Mouse (Mus musculus): ENCODE results near the gene Eif4b.
A peak's percentile ranks its signal among the peaks of the same experiment; 100 is the strongest.
"Not testable (repeated sequence)": the region's sequence is repeated elsewhere in the genome, so short reads cannot be mapped to it uniquely, and the experiment has no call there.

The Eif4b gene

DNA sequence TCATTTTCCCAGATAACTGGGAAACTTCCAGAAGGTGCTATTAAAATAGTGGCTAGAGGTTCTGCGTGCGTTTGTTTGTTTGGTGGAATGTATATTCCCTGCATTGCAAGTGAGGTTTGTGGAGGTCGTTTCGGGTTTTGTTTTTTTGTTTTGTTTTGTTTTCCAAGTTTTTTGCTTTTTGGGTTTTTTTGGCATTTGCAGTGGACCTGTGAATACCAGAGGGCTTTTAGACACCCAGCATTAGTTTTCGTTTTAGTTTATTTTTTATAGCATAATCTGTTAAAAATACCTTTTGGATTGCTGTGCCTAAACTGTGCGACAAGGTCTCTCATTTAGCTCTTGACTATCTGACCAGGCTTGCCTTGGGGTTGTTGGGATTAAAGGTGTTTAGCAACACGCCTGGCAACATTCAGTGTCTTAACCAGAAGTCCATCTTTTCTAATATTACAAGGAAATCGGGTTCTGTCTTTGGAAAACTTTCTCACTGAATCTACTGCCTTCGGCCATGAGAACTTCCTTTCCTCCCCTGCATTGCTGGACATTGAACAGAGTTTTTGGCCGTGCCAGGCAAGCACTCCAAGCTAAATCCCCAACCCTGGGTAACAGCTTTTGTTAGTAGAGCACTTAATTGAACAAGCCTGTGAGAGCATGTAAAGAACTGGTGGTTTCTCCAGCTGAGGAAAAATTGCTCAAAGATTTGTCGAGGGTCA, 1.5 kb downstream of the Eif4b start:
- peak; percentile 71 for DNase-seq (ENCODE audit: extremely low read depth, low read depth, low spot score)

DNA sequence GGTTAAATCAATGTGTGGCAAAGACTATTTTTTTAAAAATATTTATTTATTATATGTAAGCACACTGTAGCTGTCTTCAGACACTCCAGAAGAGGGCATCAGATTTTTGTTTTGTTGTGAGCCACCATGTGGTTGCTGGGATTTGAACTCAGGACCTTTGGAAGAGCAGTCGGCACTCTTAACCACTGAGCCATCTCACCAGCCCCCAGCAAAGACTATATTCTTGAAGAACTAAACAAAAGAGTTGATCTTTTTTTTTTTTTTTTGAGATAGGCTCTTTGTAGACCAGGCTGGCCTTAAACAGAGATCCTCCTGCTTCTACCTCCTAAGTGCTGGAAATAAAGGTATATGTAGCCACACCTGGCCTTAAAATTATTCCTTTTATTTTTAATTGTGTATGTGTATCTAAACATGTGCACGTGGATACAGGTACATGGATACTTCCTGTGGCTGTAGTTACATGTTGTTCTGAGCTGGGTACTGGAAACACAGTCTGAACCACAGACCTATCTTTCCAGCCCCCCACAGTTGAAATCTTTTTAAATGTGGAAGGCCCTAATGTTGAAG, 3.6 kb downstream of the Eif4b start:
- no peak for DNase-seq (ENCODE audit: extremely low read depth, low read depth, low spot score)

DNA sequence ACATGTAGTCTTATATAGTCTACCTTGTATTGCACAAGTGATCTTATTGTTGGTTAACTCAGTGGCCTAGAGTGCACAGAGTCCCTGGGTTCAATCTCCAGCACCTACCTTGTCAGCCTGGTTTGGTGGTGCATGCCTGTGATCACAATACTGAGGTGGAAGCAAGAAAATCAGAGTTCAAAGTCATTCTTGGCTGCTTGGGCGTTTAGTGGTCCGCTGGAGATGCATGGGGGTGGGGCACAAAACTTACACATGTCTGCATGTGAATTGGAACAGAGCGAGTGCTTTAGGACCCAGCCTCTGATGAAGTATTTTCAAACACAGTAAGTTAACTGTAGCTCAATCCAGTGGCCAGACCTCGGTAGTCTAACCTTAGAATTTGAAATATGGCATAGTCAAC, 5.6 kb downstream of the Eif4b start:
- DNase-seq (ENCODE audit: extremely low read depth, low read depth, low spot score) = no peak

DNA sequence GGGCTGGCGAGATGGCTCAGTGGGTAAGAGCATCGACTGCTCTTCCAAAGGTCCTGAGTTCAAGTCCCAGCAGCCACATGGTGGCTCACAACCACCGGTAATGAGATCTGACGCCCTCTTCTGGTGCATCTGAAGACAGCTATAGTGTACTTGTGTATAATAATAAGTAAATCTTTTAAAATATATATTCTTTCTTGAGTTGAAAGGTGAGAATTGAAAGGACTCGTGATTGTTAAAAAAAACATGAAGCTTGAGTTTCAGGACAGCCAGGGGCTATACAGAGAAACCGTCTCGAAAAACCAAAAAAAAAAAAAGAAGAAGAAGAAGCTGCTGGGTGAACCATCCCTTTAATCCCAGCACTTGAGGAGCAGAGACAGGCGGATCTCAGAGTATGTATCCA, 6.4 kb downstream of the Eif4b start:
- not testable (repeated sequence) for DNase-seq (ENCODE audit: extremely low read depth, low read depth, low spot score)

DNA sequence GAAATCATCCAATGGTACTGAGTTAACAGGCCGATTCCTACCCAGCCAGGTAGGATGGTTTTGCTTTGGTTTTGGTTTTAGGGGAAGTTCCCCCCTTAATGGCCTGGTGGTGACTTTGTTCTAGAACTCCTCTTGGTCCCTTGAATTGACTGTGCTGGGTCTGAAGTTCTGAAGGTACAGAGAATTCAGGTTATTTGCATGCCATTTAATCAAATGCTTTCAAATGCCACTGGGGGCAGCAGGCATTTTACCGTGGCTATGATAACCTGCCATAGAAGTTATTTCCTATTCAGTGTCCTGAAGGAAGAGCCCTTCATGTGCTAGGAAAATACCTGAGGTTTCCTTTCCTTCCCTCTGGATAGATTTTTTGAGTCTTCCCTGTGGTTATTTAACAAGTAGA, 6.9 kb downstream of the Eif4b start:
- DNase-seq (ENCODE audit: extremely low read depth, low read depth, low spot score) = no peak

DNA sequence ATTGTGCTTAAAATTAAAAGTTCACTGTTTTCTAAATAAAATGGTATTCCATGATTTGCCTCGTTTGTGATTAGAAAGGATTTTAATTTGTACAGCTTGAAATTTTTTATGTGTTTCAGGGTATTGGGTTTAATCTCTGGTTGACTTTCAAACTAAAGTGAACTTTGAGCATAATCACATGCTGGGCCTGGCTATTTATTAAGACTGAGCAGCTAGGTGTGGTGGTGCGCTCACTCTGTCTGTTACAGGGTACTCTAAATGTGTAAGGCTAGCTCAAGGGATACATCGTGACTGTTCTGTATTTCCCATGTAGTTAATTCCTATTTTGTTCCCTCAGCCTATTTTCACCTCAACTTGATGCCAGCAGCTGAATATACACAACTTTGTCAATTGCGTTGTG, 8.6 kb downstream of the Eif4b start:
- no peak for DNase-seq (ENCODE audit: extremely low read depth, low read depth, low spot score)

DNA sequence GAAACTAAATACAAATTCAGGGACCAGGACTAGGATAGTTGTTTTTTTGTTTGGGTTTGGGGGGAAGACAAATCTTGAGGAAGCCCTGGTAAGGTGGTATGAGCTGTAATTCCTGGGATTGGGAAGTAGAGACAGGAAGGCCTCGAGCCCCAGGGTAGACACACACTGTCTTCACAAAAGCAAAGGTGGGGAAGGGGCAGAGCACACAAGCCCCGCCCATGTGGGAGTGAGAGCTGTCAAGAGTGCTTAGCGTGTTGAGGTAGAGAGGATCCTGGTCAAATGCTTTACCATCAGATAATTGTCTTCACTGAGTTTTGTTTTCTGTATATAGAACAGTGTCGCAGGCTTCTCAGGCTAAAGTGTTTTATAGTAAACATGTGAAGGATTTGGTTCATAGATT, 9.5 kb downstream of the Eif4b start:
- DNase-seq (ENCODE audit: extremely low read depth, low read depth, low spot score) = no peak

DNA sequence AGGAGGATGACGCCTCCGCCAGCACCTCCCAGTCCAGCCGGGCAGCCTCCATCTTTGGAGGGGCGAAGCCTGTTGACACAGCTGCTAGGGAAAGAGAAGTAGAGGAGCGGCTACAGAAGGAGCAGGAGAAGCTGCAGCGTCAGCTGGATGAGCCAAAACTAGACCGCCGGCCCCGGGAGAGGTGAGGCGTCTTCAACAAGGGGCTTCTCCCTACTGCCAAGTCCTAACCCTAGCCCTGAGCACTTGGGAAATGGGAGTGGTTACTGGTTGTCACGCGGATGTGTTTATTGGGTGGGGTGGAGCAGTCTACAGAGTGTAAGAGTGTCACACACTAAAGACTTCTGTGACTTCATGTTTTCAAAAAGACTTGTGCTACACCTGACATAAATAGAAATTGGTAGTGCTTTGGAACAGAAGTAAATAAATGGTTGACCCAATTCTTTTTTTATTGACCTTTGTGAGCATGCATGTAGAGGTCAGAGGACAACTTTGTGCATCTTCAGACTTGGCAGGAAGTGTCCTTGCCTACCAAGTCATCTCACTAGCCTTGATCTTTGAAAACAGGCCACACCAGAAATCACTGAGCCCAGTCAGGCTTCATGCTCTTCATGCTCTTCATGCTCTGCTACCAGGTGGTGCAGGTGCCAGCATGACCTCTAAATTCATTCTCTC, 16.5 kb downstream of the Eif4b start:
- DNase-seq (ENCODE audit: extremely low read depth, low read depth, low spot score) = no peak

DNA sequence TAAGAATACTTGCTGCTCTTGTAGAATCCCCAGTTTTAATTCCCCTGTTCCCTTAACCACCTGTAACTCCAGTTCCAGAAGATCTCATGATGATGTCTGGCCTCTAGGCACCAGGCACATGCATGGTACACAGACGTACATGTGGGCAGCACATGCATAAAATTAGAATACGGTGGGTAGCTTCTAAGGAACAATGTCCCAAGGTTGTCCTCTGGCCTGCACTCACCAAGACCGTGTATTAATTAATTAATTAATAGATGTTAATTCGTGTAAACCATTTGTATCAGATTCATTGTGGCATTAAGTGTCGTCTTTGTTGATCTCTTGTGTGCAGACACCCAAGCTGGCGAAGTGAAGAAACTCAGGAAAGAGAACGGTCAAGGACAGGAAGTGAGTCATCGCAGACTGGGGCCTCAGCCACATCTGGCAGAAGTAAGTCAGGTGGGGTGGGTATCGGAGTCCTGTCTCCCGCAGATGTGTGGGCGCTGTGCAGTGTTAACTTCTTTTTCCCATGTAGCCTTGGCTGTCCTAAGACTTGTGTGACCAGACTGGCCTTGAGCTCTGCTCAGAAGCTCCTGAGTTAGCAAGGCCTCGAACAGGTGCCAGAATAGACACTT, 17.6 kb downstream of the Eif4b start:
- DNase-seq (ENCODE audit: extremely low read depth, low read depth, low spot score) = no peak

DNA sequence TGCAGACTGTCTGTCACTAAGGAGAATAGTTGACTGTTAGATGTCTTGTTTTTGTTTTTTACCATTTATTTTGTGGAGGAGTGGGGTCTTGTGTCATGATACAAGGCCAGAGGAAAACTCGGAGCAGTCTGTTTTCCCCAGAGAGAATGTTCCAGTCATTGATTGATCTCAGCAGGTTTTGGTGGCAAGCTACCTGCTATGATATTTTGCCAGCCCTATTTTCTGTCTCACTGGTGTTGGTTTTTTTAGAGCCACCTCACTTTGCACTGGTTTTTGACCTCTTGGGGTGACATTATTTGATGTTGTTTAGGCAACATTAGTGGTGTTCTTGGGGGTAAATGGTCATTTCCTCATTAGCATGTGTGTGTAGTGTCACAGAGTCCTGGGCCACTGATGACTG, 18.1 kb downstream of the Eif4b start:
- no peak for DNase-seq (ENCODE audit: extremely low read depth, low read depth, low spot score)

DNA sequence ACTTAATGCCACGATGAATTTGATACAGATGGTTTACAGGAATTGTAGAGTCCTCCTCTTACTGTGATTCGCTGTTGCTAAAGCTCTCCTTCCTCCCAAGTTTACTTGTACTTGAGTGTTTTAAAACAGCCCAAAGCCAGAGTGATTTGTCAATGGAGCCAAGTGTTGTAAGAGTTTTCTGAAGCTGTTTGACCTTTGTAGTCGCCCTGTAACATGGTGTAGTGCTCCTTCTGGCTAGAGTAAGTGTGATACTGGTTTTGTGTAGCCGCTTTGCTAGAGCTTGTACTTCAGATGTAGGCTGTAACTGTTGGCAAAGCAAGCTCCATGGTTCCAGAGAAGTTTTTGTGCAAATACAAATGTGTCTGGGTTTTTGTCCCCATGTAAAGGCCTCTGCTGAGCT, 18.6 kb downstream of the Eif4b start:
- DNase-seq (ENCODE audit: extremely low read depth, low read depth, low spot score) = peak; percentile 71

DNA sequence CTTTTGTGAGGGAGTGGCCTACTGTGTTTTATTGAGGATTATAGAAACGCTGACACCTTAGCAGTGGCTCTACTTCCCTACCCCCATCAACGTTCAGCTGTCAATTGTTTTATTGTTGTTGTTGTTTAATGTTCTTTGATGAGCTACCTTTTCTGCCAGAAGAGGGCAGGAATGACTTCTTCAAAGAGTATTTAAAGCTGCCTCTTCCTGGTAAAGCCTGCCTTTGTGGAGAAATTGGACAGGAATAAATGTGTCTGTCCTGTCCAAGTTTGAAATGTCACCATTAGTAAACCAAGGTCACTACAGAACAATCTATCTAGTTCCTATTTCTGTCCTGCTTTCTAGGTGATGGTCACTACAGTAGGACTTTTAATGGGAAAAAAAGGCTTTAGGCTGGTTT, 20.6 kb downstream of the Eif4b start:
- DNase-seq (ENCODE audit: extremely low read depth, low read depth, low spot score) = no peak

DNA sequence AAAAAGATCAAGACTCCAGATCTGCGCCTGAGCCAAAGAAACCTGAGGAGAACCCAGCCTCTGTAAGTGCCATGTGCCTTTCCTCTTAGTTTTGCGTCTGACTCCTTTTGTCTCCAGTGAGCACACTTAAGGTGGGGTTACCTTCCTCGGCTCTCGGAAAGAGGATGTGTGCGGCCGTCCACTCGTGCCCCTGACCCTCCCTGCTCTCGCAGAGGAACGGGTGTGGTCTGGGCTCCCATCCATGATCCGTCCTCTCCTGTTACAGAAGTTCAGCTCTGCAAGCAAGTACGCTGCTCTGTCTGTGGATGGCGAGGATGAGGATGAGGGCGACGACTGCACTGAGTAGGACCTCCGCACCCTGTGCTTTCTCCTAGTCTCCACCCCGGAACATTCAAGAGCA, 21.4 kb downstream of the Eif4b start:
- no peak for DNase-seq (ENCODE audit: extremely low read depth, low read depth, low spot score)

DNA sequence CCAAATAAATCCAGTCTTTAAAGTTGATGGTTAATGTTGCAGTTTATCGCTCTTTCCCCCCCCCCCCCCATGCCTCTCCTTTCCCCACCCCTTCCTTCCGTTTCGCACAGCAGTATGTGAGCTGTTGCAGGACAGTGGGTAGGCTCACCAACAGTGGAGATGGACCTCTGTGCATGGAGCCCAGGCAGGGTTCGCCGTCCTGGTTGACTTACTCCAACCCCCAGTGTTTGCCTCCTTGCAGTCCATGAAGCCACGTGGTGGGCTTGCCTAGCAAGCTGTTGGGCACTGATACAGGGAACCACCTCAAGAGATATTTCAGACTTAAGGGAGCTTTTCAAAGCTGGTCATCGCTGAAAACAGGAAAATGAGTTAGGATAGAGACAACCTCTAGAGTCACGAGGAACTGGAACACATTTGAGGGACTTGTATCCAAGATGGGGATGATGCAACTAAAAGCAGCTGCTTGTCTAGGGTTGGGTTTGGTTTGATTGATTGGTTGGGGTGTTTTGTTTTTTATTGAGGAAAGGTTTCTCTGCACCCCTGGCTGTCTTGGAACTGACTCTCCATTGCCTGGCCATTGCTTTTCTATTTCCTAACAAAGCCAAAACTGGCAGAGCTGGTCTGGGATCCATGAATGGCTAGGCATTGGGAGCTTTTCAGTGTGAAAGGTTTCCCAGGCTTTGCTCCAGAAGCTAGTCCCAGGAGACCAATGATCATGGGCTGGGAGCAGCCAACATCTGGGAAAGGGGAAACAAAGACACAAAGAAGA, 23.8 kb downstream of the Eif4b start:
- peak; percentile 63 for DNase-seq (ENCODE audit: extremely low read depth, low read depth, low spot score)

DNA sequence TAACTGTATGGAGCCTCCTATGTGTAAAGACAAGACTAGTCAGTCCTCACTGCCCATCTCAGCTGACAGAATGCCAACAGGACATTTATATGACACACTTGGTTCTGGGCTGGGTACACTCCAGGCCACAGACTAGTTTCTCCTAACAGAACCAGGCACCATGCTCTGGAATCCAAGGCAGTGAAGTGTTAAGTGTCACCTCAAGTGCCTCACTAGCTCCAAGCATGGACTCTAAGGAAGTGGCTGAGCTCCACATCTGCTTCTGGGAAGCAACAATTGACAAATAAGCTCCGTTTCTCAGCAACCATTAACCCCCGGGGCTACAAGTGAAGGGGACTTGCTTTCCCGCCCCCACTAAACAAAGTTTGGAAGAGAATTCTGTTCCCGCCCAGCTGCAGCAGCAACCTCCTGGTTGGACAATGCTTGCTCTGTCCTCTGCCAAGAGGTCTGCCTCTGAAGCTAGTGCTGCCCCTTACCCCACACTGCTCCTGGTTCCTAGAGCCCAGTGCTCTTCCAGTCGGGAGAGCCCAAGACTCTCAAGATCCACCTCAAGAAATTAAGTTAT, 24.5 kb downstream of the Eif4b start:
- DNase-seq (ENCODE audit: extremely low read depth, low read depth, low spot score) = no peak

DNA sequence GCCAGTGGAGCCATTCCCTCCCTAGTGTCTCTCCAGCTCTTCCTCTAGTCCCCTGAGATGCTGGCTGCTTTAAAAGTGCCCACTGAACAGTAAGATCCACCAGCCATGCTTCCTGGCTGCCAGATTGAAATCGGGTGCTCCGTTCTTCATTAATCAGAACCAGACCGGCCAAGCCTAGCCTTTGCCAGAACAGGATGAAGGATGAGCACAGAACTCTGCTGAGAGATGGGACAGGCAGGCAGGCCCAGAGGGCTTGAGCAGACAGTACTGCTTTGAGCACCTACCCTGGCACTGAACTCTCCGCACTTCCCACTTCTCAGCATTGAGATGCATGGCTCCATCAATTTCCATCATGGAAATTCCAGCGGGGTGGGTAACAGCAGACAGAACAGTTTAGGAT, 25.7 kb downstream of the Eif4b start:
- DNase-seq (ENCODE audit: extremely low read depth, low read depth, low spot score) = no peak

DNA sequence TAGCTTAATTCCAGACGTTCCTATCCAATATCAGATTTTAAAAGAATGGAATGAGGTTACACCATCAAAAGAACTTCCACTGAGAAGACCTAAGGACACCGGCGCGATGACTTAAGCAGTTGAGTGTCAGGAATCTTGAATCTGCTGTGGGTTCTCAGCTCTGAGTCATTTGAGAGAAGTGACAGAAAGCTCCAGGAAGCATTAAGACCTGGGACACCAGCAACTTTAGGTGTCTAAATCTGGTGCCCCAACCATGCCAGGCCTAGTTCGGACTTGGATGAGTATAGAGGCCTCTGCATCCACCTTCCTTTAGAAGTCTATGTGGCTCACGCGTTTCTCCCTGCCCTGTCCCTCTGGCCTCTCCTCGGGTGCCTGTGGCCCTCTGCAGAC, 26.2 kb downstream of the Eif4b start:
- no peak for DNase-seq (ENCODE audit: extremely low read depth, low read depth, low spot score)

DNA sequence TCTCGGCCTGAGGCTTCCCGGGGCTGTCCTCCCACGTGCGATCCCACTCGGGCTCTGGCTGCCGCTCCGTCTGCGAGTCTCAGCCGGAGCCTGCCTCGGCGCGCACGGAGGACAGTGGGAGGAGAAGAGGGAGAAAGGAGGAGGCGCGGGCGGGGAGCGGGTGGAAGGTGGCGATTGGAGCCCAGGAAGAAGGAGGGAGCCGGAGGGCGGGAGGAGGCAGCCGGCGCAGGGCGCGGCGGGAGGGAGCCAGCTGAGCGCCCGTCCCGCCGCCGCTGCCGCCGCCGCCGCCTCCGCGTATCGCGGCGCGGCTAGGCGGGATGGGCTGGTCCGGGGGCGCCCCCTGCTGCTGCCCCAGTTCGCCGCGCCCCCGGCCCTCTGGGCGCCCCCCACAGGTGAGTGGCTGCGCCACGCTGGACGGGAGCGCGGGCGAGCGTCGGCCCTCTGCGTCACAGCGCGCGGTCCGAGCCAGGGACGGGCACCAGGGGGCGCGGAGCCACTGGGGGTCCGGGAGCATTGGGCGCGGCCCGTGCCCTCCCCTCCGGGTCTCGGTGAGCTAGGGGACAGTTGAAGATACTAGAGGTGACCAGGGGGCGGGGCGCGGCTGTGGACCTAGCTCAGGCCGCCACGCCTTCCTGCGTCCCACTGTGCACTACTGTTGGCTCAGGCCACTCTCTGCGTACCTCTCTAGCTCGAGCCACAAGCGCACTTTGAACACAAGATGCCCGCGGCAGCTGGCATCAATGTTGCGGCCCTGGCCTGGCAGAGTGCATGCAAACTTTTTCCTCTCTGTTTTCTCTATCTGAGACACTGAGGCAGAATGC, 26.8 kb downstream of the Eif4b start, which contains the start of gene Tns2:
Gene Tns2 (plus strand): TSS at position 253 of the 821 bp plus-strand sequence.
- no peak for DNase-seq (ENCODE audit: extremely low read depth, low read depth, low spot score)

DNA sequence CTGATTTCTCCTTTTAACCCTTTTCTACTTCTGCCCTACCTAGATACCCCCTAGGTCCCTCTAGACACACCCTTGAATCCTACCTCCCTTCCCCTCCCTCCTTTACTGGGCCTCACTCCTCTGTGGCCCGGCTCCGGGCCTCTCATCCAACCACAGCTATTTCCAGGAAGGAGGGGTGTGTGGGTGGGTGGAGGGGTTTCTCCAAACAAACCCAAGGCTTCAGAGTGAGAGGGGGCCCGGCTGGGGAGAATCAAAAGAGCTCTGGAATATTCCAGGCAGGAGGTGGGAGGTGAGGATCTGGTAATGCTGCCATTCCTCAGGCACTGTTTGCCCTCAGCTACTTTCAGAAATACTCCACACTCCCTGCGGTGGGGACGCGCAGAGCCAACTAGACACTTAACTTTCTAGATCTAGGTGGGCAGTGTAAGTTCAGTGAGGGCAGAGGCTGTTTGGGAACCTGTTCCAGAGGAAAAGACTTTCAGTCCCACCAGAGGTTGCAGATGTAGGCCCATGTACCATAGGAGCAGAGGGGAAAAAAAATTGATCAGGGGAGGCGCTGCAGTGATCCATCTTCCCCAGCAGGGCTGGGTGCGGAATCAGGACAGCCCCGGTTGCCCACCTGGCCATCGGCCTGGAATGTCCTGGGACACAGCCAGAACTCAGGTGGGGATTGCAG, 27.6 kb downstream of the Eif4b start:
- DNase-seq (ENCODE audit: extremely low read depth, low read depth, low spot score) = no peak
